Mouse (Mus musculus): ENCODE measurements at regions not wholly inside any gene's neighbourhood (a gene's known extent, or its start where the extent isn't known, plus 50 kb on each side); places are given as distances from the start of the nearest gene placed in this dataset.

DNA sequence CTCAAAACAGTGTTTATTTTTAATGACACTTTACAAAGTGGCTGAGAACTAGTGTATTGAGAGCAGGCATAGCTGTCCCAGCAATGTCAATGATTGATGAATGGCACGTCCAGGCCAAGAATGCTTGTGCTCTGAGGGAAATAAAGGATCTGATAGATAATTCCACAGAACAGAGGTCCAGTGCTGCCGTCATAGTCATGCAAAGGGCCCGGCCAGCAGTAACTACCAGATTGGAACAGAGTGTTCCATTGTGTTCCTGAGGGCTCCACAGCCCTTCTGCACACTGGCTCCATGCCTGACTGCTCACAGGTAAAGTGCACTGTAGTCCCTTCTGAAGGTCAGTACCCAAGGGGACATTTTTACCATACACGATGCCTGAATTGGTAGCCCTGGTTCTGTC lies 127.1 kb downstream of the 4933415F23Rik start:
- no peaks in the 10 kb centered on the region for H3K36me3 ChIP-seq (ENCODE audit: control insufficient read depth, insufficient read depth, low read length)
- H3K4me1 ChIP-seq (ENCODE audit: control insufficient read depth in 2 of 2, insufficient read depth in 2 of 2, low read length in 2 of 2), result no peaks in the 10 kb centered on the region
- WGBS, result 53% methylated on average over 4 of the region's 4 CpGs
- no peak overlapping the region for H3K9ac ChIP-seq (ENCODE audit: low read length)
- no peak overlapping the region for H3K4me3 ChIP-seq (ENCODE audit: control insufficient read depth in 1 of 2, insufficient read depth in 1 of 2, low read depth in 1 of 2, low read length in 2 of 2)
- ATAC-seq (ENCODE audit: insufficient number of reproducible peaks, insufficient read depth, low FRiP score, low read depth), result no peak
- no peaks in the 10 kb centered on the region for H3K9me3 ChIP-seq (ENCODE audit: control insufficient read depth, low read length)
- no peak overlapping the region for H3K4me2 ChIP-seq (ENCODE audit: low read length)
- no peaks in the 10 kb centered on the region for H3K27me3 ChIP-seq (ENCODE audit: control insufficient read depth, insufficient read depth, low read length)
- H3K27ac ChIP-seq (replicated peaks in 1 of 2; ENCODE audit: control insufficient read depth in 1 of 2, insufficient read depth in 1 of 2, low read depth in 2 of 2, low read length in 2 of 2), result no peak overlapping the region

DNA sequence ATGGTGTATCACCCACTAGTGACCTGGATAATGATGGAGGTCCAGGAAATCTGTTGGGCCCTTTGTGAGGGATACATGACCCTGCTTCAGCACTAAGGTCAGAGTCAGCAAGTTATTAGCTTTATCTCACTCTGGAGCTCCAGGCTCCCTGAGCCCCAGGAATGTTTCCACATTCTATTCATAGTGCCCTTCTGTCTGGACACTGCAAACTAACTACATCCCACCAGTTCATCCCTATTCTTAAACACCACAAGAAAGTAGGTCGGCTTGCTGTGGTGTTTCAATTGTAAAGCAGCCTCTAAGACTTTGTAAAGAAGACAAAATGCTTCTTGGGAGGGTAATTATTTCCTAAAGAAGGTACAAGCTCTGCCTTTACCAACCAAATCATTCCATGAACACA lies 138.2 kb upstream of the Rims1 start:
- 20% methylated on average over 1 of the region's 1 CpGs for WGBS
- no peak for ATAC-seq (ENCODE audit: insufficient number of reproducible peaks, insufficient read depth, low FRiP score, low read depth)
- H3K27ac ChIP-seq (replicated peaks in 1 of 2; ENCODE audit: control insufficient read depth in 1 of 2, insufficient read depth in 1 of 2, low read depth in 2 of 2, low read length in 2 of 2), result no peak overlapping the region

DNA sequence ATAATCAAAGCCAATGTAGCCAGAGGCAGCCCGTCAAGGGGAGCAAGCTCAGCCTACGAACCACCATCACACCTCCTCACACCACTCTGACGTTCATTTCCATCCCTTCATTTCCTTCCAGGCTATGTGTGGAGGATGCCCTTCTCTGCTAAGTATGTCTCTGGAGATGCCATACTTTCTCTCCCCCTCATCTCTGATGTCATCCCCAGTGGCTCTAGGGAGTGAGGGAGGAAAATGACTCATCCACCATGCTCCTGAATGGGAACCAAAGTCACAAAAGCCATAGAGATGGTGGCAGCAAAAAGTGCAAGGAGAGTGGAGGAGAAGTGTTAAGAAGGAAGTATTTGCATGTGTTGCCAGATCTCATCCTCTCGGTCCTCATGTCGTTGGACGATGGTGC lies 134.0 kb upstream of the Rims1 start:
- WGBS, result 85% methylated on average over 6 of the region's 6 CpGs
- no peak overlapping the region for H3K4me2 ChIP-seq (ENCODE audit: low read length)

More for the DNA sequence above, 138.2 kb upstream of the Rims1 start:
- Histone ChIP-seq H3K4me1 (ENCODE audit: control insufficient read depth in 2 of 2, insufficient read depth in 2 of 2, low read length in 2 of 2) (0 out of 4 replicates have a peak, but pooled peaks cover 0 to 3% of the 10 kb centered on the region in 2 experiments), H3K4me2 (ENCODE audit: low read length) (no peak overlapping the region), H3K27me3 (ENCODE audit: control insufficient read depth, insufficient read depth, low read length) (no peaks in the 10 kb centered on the region), H3K4me3 (ENCODE audit: control insufficient read depth in 1 of 2, insufficient read depth in 1 of 2, low read depth in 1 of 2, low read length in 2 of 2) (no peak overlapping the region), H3K36me3 (ENCODE audit: control insufficient read depth, insufficient read depth, low read length) (no peaks in the 10 kb centered on the region), H3K9me3 (ENCODE audit: control insufficient read depth, low read length) (no peaks in the 10 kb centered on the region), H3K9ac (ENCODE audit: low read length) (no peak overlapping the region)

DNA sequence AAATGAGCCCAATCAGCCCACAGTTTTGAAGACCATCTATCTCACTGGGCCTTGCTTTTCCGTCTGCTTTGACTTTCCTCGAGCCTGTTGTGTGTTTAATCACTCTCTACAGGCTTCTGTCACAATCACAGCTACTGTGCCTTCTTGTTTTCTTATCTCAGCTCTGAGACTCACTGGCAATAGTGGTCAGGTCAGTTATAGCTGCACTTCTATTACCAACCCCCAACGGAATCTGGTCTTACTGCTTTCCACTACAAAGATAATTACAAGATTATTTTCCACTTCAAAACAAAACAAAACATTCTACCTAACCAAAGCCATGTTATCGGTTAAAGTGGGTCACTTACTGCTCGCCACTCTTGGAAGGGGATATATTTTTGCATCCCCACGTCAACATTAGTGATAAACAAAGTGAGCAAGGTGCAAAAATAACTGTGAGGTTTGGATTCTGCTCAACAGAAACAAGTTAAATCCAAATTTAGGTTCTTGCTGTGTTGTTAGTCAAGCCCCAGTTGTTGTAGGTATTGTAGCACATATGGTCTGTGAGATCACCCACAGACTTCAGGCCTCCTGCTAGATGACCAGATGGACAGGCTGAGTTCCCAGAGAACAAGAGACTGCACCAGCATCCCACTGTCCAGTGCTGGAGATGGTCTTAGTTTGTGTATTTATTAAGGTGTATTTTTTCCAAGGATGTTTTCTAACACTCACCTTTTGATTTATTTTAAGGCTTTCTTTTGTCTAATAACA lies 125.5 kb upstream of the Rims1 start:
- 0 out of 2 replicates have a peak, but pooled peaks have one; percentile 39 for ATAC-seq (ENCODE audit: insufficient number of reproducible peaks, insufficient read depth, low FRiP score, low read depth)
- 9% methylated on average over 6 of the region's 6 CpGs for WGBS
- H3K4me2 ChIP-seq (ENCODE audit: low read length), result peak overlapping the region; percentile 25
- H3K27ac ChIP-seq (replicated peaks in 1 of 2; ENCODE audit: control insufficient read depth in 1 of 2, insufficient read depth in 1 of 2, low read depth in 2 of 2, low read length in 2 of 2), result peak overlapping the region in 1 of 2 experiments; percentile 45; a peak in 2 of 4 replicates
- H3K36me3 ChIP-seq (ENCODE audit: control insufficient read depth, insufficient read depth, low read length), result no peaks in the 10 kb centered on the region
- H3K9ac ChIP-seq (ENCODE audit: low read length), result no peak overlapping the region
- H3K4me3 ChIP-seq (ENCODE audit: control insufficient read depth in 1 of 2, insufficient read depth in 1 of 2, low read depth in 1 of 2, low read length in 2 of 2), result no peak overlapping the region
- H3K4me1 ChIP-seq (ENCODE audit: control insufficient read depth in 2 of 2, insufficient read depth in 2 of 2, low read length in 2 of 2), result peaks cover 0 to 10% of the 10 kb centered on the region in 2 experiments; a peak in 2 of 4 replicates
- H3K27me3 ChIP-seq (ENCODE audit: control insufficient read depth, insufficient read depth, low read length), result no peaks in the 10 kb centered on the region
- H3K9me3 ChIP-seq (ENCODE audit: control insufficient read depth, low read length), result no peaks in the 10 kb centered on the region

More for the DNA sequence above, 134.0 kb upstream of the Rims1 start:
- Histone ChIP-seq H3K9me3 (ENCODE audit: control insufficient read depth, low read length) (no peaks in the 10 kb centered on the region), H3K27me3 (ENCODE audit: control insufficient read depth, insufficient read depth, low read length) (no peaks in the 10 kb centered on the region), H3K4me1 (ENCODE audit: control insufficient read depth in 2 of 2, insufficient read depth in 2 of 2, low read length in 2 of 2) (0 out of 4 replicates have a peak, but pooled peaks cover 0 to 3% of the 10 kb centered on the region in 2 experiments), H3K4me3 (ENCODE audit: control insufficient read depth in 1 of 2, insufficient read depth in 1 of 2, low read depth in 1 of 2, low read length in 2 of 2) (no peak overlapping the region), H3K27ac (replicated peaks in 1 of 2; ENCODE audit: control insufficient read depth in 1 of 2, insufficient read depth in 1 of 2, low read depth in 2 of 2, low read length in 2 of 2) (no peak overlapping the region), H3K36me3 (ENCODE audit: control insufficient read depth, insufficient read depth, low read length) (no peaks in the 10 kb centered on the region), H3K9ac (ENCODE audit: low read length) (no peak overlapping the region)
- ATAC-seq (ENCODE audit: insufficient number of reproducible peaks, insufficient read depth, low FRiP score, low read depth), result no peak

DNA sequence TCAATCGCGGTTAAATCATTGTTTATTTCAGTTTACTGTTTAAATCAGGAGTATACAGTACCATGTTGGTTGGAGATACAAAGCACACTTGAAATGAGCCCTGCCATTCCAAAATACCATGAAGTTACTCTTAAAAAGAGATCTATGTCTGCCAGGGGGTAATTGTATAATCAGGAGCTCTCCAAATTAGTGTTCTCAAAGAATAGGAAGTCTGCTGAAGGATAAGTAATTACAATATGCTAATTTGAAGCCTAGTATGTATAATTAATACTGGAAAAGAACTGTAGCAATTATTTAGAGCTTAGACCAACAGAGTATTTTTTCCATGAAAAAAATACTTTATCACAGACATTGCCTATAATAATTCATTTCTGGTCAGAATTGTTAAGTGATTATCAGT lies 97.2 kb upstream of the Rims1 start:
- no peaks in the 10 kb centered on the region for H3K36me3 ChIP-seq (ENCODE audit: control insufficient read depth, insufficient read depth, low read length)
- H3K4me1 ChIP-seq (ENCODE audit: control insufficient read depth in 2 of 2, insufficient read depth in 2 of 2, low read length in 2 of 2), result no peaks in the 10 kb centered on the region
- H3K4me3 ChIP-seq (ENCODE audit: control insufficient read depth in 1 of 2, insufficient read depth in 1 of 2, low read depth in 1 of 2, low read length in 2 of 2), result no peak overlapping the region
- ATAC-seq (ENCODE audit: insufficient number of reproducible peaks, insufficient read depth, low FRiP score, low read depth), result no peak
- H3K4me2 ChIP-seq (ENCODE audit: low read length), result no peak overlapping the region
- H3K9me3 ChIP-seq (ENCODE audit: control insufficient read depth, low read length), result no peaks in the 10 kb centered on the region
- H3K27me3 ChIP-seq (ENCODE audit: control insufficient read depth, insufficient read depth, low read length), result no peaks in the 10 kb centered on the region
- WGBS, result 90% methylated on average over 2 of the region's 2 CpGs
- no peak overlapping the region for H3K27ac ChIP-seq (replicated peaks in 1 of 2; ENCODE audit: control insufficient read depth in 1 of 2, insufficient read depth in 1 of 2, low read depth in 2 of 2, low read length in 2 of 2)
- H3K9ac ChIP-seq (ENCODE audit: low read length), result no peak overlapping the region

DNA sequence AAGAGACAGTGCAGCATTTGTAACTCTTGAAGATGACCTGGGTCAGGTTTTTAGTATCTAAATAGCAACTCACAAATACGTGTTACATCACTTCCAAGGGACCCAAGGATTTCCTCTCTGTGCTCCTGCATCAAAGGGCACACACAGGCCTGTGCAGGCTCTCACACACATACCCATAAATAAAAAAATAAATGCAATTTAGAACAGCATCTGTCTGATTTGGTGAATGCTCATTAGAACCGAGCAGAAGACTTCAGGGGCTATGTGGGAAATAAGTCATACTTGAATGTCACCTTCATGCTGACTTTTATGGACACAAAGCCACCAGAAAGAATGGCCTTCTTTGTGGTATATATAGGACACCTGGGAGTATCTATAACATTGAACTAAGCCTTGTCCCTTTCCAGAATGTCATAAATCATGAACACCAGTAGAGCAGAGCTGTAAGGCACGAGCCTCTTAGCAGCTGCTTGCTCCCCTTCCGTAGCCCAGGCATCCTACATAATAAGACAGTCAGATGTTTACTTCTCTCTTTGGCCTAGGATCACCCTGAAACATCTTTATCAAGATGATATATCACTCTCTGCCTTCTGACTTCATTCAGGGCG lies 95.3 kb upstream of the Rims1 start:
- ATAC-seq (ENCODE audit: insufficient number of reproducible peaks, insufficient read depth, low FRiP score, low read depth), result no peak
- Histone ChIP-seq H3K4me2 (ENCODE audit: low read length) (no peak overlapping the region), H3K36me3 (ENCODE audit: control insufficient read depth, insufficient read depth, low read length) (no peaks in the 10 kb centered on the region), H3K4me1 (ENCODE audit: control insufficient read depth in 2 of 2, insufficient read depth in 2 of 2, low read length in 2 of 2) (no peaks in the 10 kb centered on the region), H3K4me3 (ENCODE audit: control insufficient read depth in 1 of 2, insufficient read depth in 1 of 2, low read depth in 1 of 2, low read length in 2 of 2) (no peak overlapping the region), H3K27me3 (ENCODE audit: control insufficient read depth, insufficient read depth, low read length) (no peaks in the 10 kb centered on the region), H3K9me3 (ENCODE audit: control insufficient read depth, low read length) (no peaks in the 10 kb centered on the region), H3K27ac (replicated peaks in 1 of 2; ENCODE audit: control insufficient read depth in 1 of 2, insufficient read depth in 1 of 2, low read depth in 2 of 2, low read length in 2 of 2) (no peak overlapping the region), H3K9ac (ENCODE audit: low read length) (no peak overlapping the region)
- 77% methylated on average over 5 of the region's 5 CpGs for WGBS

DNA sequence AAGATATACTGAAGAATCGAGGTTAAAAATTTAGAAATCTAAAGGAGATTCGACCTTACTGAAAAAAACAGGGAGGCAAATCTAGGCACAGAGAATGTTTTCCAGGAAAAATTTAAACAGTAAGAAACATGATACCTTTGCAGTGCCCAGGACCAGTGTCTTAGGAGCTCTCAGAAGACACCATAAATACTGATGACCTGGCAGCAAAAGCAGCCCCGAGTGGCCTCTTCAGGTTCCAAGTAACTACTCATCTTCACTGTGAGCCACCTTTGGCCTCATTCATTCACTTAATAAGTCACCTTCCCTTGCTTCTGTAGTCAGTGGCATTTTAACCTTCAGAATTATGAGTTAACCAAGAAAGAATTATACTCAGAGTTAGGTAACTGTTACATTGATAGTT lies 89.3 kb upstream of the Rims1 start:
- H3K36me3 ChIP-seq (ENCODE audit: control insufficient read depth, insufficient read depth, low read length), result no peaks in the 10 kb centered on the region
- H3K4me1 ChIP-seq (ENCODE audit: control insufficient read depth in 2 of 2, insufficient read depth in 2 of 2, low read length in 2 of 2), result no peaks in the 10 kb centered on the region
- H3K27me3 ChIP-seq (ENCODE audit: control insufficient read depth, insufficient read depth, low read length), result no peaks in the 10 kb centered on the region
- H3K4me3 ChIP-seq (ENCODE audit: control insufficient read depth in 1 of 2, insufficient read depth in 1 of 2, low read depth in 1 of 2, low read length in 2 of 2), result no peak overlapping the region
- 78% methylated on average over 3 of the region's 3 CpGs for WGBS
- H3K9ac ChIP-seq (ENCODE audit: low read length), result no peak overlapping the region
- H3K4me2 ChIP-seq (ENCODE audit: low read length), result no peak overlapping the region
- H3K27ac ChIP-seq (replicated peaks in 1 of 2; ENCODE audit: control insufficient read depth in 1 of 2, insufficient read depth in 1 of 2, low read depth in 2 of 2, low read length in 2 of 2), result no peak overlapping the region
- H3K9me3 ChIP-seq (ENCODE audit: control insufficient read depth, low read length), result no peaks in the 10 kb centered on the region
- no peak for ATAC-seq (ENCODE audit: insufficient number of reproducible peaks, insufficient read depth, low FRiP score, low read depth)

Data from heart, embryonic 14.5 days (tissue).